Mouse (Mus musculus) hindbrain, embryonic 16.5 days (tissue): Measurements from ENCODE around the gene Nt5c. TPM values are rescaled to one million over a fixed set of nuclear protein-coding genes. Genes with fewer than 3 reads are reported as not detected.
"Not testable (repeated sequence)": the region's sequence is repeated elsewhere in the genome, so short reads cannot be mapped to it uniquely, and the experiment has no call there.

Experiments
- ATAC-seq: fragments of 200-750 bp; cut with Nextera tagmentation; 2 replicates; pipeline ENCODE4 v1.8.0; 2017; ENCODE audit warnings: moderate TSS enrichment, moderate library complexity
- H3K27ac ChIP-seq: fragments of 300-500 bp; sonication (generic); 2 replicates; pipeline ENCODE4 v1.5.1; 2014; ENCODE audit warnings: low read depth, mild to moderate bottlenecking, control low read depth, low read length, moderate library complexity
- H3K27me3 ChIP-seq: fragments of 300-500 bp; sonication (generic); replicated peaks from 2 replicates; pipeline ENCODE4 v1.6.1; 2014; ENCODE audit warnings: low read length; ENCODE audit not compliant: control insufficient read depth, insufficient read depth
- H3K36me3 ChIP-seq: fragments of 300-500 bp; sonication (generic); 2 replicates; pipeline ENCODE4 v1.6.1; 2014; ENCODE audit warnings: mild to moderate bottlenecking, low read length, moderate library complexity, mixed read lengths; ENCODE audit not compliant: control insufficient read depth, insufficient read depth
- H3K4me1 ChIP-seq: fragments of 300-500 bp; sonication (generic); 2 replicates; pipeline ENCODE4 v1.6.1; 2014; ENCODE audit warnings: low read depth, low read length; ENCODE audit not compliant: control insufficient read depth, insufficient read depth
- H3K4me2 ChIP-seq: fragments of 300-500 bp; sonication (generic); 2 replicates; pipeline ENCODE4 v1.6.1; 2014; ENCODE audit warnings: mild to moderate bottlenecking, low read length, control low read depth, moderate library complexity
- H3K4me3 ChIP-seq: fragments of 300-500 bp; sonication (generic); 2 replicates; pipeline ENCODE4 v1.5.1; 2014; ENCODE audit warnings: mild to moderate bottlenecking, low read length, control low read depth, moderate library complexity
- H3K9ac ChIP-seq: fragments of 300-500 bp; sonication (generic); 2 replicates; pipeline ENCODE4 v1.6.1; 2014; ENCODE audit warnings: low read depth, mild to moderate bottlenecking, control low read depth, low read length, moderate library complexity
- H3K9me3 ChIP-seq: fragments of 300-500 bp; sonication (generic); 2 replicates; pipeline ENCODE4 v1.6.1; 2014; ENCODE audit warnings: mild to moderate bottlenecking, low read length, moderate library complexity; ENCODE audit not compliant: control insufficient read depth
- WGBS: fragments of 180-500 bp; shearing (Covaris S2); extraction: QIAGEN DNeasy Blood & Tissue Kit; methylation state at CpG from one replicate; pipeline ENCODE4 v1.1.7; 2014; 5-methylcytosine and 5-hydroxymethylcytosine counted together
- polyA plus RNA-seq: library from polyadenylated mRNA; unstranded; fragments of >200 nt; fragmentation: Nextera tagmentation; extraction: Ambion mirVana; gene quantifications from 2 replicates; pipeline ENCODE4 v1.2.1, GENCODE M21; 2015

Nt5c gene
- 95.8 and 104 TPM in 2 replicates for polyA plus RNA-seq

GRCm38 (mm10) chr11:115491356-115492083 is at the start of gene Nt5c:
Gene Nt5c, minus strand, starts transcription at chr11:115491862.
- H3K4me2 ChIP-seq, result peak within 1 kb of the TSS; percentile 84
- H3K4me3 ChIP-seq, result peak within 1 kb of the TSS; percentile 77
- H3K9me3 ChIP-seq, result no peaks in the 10 kb centered on the region
- WGBS, result 0% methylated on average over 43 of the region's 43 CpGs
- H3K36me3 ChIP-seq, result 0 out of 2 replicates have a peak, but pooled peaks cover 5% of the 10 kb centered on the region
- peak; percentile 93 for ATAC-seq
- peak within 1 kb of the TSS; percentile 88 for H3K9ac ChIP-seq
- H3K27me3 ChIP-seq, result no peaks in the 10 kb centered on the region
- H3K27ac ChIP-seq, result peak within 1 kb of the TSS; percentile 86
- peaks cover 15% of the 10 kb centered on the region for H3K4me1 ChIP-seq

- 65% methylated on average over 2 of the region's 2 CpGs for WGBS
- H3K4me3 ChIP-seq, result no peak overlapping the region
- no peak overlapping the region for H3K27ac ChIP-seq
- H3K4me1 ChIP-seq, result peaks cover 13% of the 10 kb centered on the region
- no peak overlapping the region for H3K4me2 ChIP-seq
- H3K27me3 ChIP-seq, result no peaks in the 10 kb centered on the region
- peaks cover 7% of the 10 kb centered on the region; the same call in 1 of the 2 replicates for H3K36me3 ChIP-seq
- ATAC-seq, result no peak
- no peak overlapping the region for H3K9ac ChIP-seq
- no peaks in the 10 kb centered on the region for H3K9me3 ChIP-seq
Observed at GRCm38 (mm10) chr11:115538045-115538444, 46.4 kb upstream of the Nt5c start.

GRCm38 (mm10) chr11:115536856-115537568 is 45.4 kb upstream of the Nt5c start:
- Histone ChIP-seq H3K27me3 (no peaks in the 10 kb centered on the region), H3K27ac (peak overlapping the region; percentile 99), H3K4me2 (peak overlapping the region; percentile 65), H3K4me3 (peak overlapping the region; percentile 84), H3K36me3 (peaks cover 11% of the 10 kb centered on the region), H3K9me3 (no peaks in the 10 kb centered on the region), H3K4me1 (peaks cover 13% of the 10 kb centered on the region), H3K9ac (peak overlapping the region; percentile 57)
- no peak for ATAC-seq
- WGBS, result 74% methylated on average over 10 of the region's 10 CpGs

GRCm38 (mm10) chr11:115536038-115536681 is 44.5 kb upstream of the Nt5c start, which contains the start of gene Sumo2:
Gene Sumo2, minus strand, starts transcription at chr11:115536276.
- H3K27ac ChIP-seq, result peak within 1 kb of the TSS; percentile 99
- peak within 1 kb of the TSS; percentile 65 for H3K4me2 ChIP-seq
- no peaks in the 10 kb centered on the region for H3K27me3 ChIP-seq
- WGBS, result 1% methylated on average over 47 of the region's 70 CpGs
- H3K4me1 ChIP-seq, result peaks cover 13% of the 10 kb centered on the region
- H3K9ac ChIP-seq, result peak within 1 kb of the TSS; percentile 86
- no peaks in the 10 kb centered on the region for H3K9me3 ChIP-seq
- peaks cover 17% of the 10 kb centered on the region for H3K36me3 ChIP-seq
- ATAC-seq, result peak; percentile 92
- peak within 1 kb of the TSS; percentile 84 for H3K4me3 ChIP-seq

- peak overlapping the region; percentile 65 for H3K4me2 ChIP-seq
- peak overlapping the region; percentile 84 for H3K4me3 ChIP-seq
- under 1% methylated on average over 51 of the region's 84 CpGs for WGBS
- H3K27ac ChIP-seq, result peak overlapping the region; percentile 99
- H3K9me3 ChIP-seq, result no peaks in the 10 kb centered on the region
- H3K4me1 ChIP-seq, result peaks cover 13% of the 10 kb centered on the region
- H3K27me3 ChIP-seq, result no peaks in the 10 kb centered on the region
- peak; percentile 83 for ATAC-seq
- peak overlapping the region; percentile 86 for H3K9ac ChIP-seq
- peaks cover 19% of the 10 kb centered on the region for H3K36me3 ChIP-seq
Observed at GRCm38 (mm10) chr11:115535401-115536037, 43.9 kb upstream of the Nt5c start.

- no peaks in the 10 kb centered on the region for H3K9me3 ChIP-seq
- peaks cover 24% of the 10 kb centered on the region for H3K36me3 ChIP-seq
- peak overlapping the region; percentile 86 for H3K9ac ChIP-seq
- H3K27ac ChIP-seq, result peak overlapping the region; percentile 99
- peak overlapping the region; percentile 84 for H3K4me3 ChIP-seq
- H3K4me1 ChIP-seq, result peaks cover 13% of the 10 kb centered on the region
- H3K27me3 ChIP-seq, result no peaks in the 10 kb centered on the region
- 6% methylated on average over 11 of the region's 11 CpGs for WGBS
- no peak for ATAC-seq
- peak overlapping the region; percentile 65 for H3K4me2 ChIP-seq
Observed at GRCm38 (mm10) chr11:115534759-115535371, 43.2 kb upstream of the Nt5c start.

- WGBS, result 88% methylated on average over 3 of the region's 3 CpGs
Observed at GRCm38 (mm10) chr11:115526446-115526845, 34.8 kb upstream of the Nt5c start.

GRCm38 (mm10) chr11:115522703-115523102 is 31.0 kb upstream of the Nt5c start:
- Histone ChIP-seq H3K4me1 (no peaks in the 10 kb centered on the region), H3K9me3 (no peaks in the 10 kb centered on the region), H3K27me3 (no peaks in the 10 kb centered on the region), H3K9ac (no peak overlapping the region), H3K4me2 (no peak overlapping the region), H3K36me3 (peaks cover 20% of the 10 kb centered on the region), H3K4me3 (no peak overlapping the region), H3K27ac (no peak overlapping the region)
- ATAC-seq, result no peak
- WGBS, result 71% methylated on average over 2 of the region's 2 CpGs

More at GRCm38 (mm10) chr11:115526446-115526845, 34.8 kb upstream of the Nt5c start:
- peaks cover 37% of the 10 kb centered on the region for H3K36me3 ChIP-seq
- H3K9me3 ChIP-seq, H3K4me1 ChIP-seq, H3K9ac ChIP-seq, H3K4me2 ChIP-seq, H3K4me3 ChIP-seq, H3K27ac ChIP-seq, ATAC-seq, H3K27me3 ChIP-seq: not testable (repeated sequence)
